Mouse (Mus musculus) midbrain, postnatal 0 days (tissue): Measurements from ENCODE around the gene Ffar1. TPM values are rescaled to one million over a fixed set of nuclear protein-coding genes. Genes with fewer than 3 reads are reported as not detected.
"Not testable (repeated sequence)": the region's sequence is repeated elsewhere in the genome, so short reads cannot be mapped to it uniquely, and the experiment has no call there.

Experiments
- ATAC-seq: fragments of 200-750 bp; cut with Nextera tagmentation; 2 replicates; pipeline ENCODE4 v1.8.0; 2017; ENCODE audit warnings: moderate number of reproducible peaks, mild to moderate bottlenecking, moderate TSS enrichment, moderate library complexity; ENCODE audit not compliant: low FRiP score
- DNase-seq: peaks from one replicate; pipeline ENCODE4 v3.0.0-alpha.2; 2015; ENCODE audit warnings: low spot score
- H3K27ac ChIP-seq: fragments of 300-500 bp; sonication (generic); 2 replicates; pipeline ENCODE4 v1.5.1; 2014; ENCODE audit warnings: low read depth, mild to moderate bottlenecking, low read length, mixed read lengths
- H3K27me3 ChIP-seq: fragments of 300-500 bp; sonication (generic); 2 replicates; pipeline ENCODE4 v1.6.1; 2014; ENCODE audit warnings: low read length, control low read depth, mixed read lengths; ENCODE audit not compliant: insufficient read depth
- H3K36me3 ChIP-seq: fragments of 300-500 bp; sonication (generic); 2 replicates; pipeline ENCODE4 v1.6.1; 2014; ENCODE audit warnings: low read length, control low read depth, mixed read lengths; ENCODE audit not compliant: insufficient read depth
- H3K4me1 ChIP-seq: fragments of 300-500 bp; sonication (generic); 2 replicates; pipeline ENCODE4 v1.6.1; 2014; ENCODE audit warnings: mild to moderate bottlenecking, control low read depth, antibody characterized with exemption, low read length, mixed read lengths; ENCODE audit not compliant: insufficient read depth
- H3K4me2 ChIP-seq: fragments of 300-500 bp; sonication (generic); 2 replicates; pipeline ENCODE4 v1.6.1; 2014; ENCODE audit warnings: low read depth, mild to moderate bottlenecking, low read length, mixed read lengths; ENCODE audit not compliant: poor library complexity, severe bottlenecking
- H3K4me3 ChIP-seq: fragments of 300-500 bp; sonication (generic); 2 replicates; pipeline ENCODE4 v1.5.1; 2014; ENCODE audit warnings: low read depth, mild to moderate bottlenecking, low read length, moderate library complexity
- H3K9ac ChIP-seq: fragments of 300-500 bp; sonication (generic); replicated peaks from 2 replicates; pipeline ENCODE4 v1.6.1; 2014; ENCODE audit warnings: mild to moderate bottlenecking, low read length, moderate library complexity, mixed read lengths; ENCODE audit not compliant: poor library complexity, severe bottlenecking
- H3K9me3 ChIP-seq: fragments of 300-500 bp; sonication (generic); 2 replicates; pipeline ENCODE4 v1.6.1; 2016; ENCODE audit warnings: low read length, control low read depth
- CTCF ChIP-seq: IDR thresholded peaks from 2 replicates; pipeline ENCODE4 v1.5.1; 2016; ENCODE audit warnings: antibody characterized with exemption, mild to moderate bottlenecking
- WGBS: fragments of 180-500 bp; shearing (Covaris S2); extraction: QIAGEN DNeasy Blood & Tissue Kit; methylation state at CpG from one replicate; pipeline ENCODE4 v1.1.7; 2014; 5-methylcytosine and 5-hydroxymethylcytosine counted together
- polyA plus RNA-seq: library from polyadenylated mRNA; unstranded; fragments of >200 nt; fragmentation: Nextera tagmentation; extraction: Ambion mirVana; gene quantifications from 2 replicates; pipeline ENCODE4 v1.2.1, GENCODE M21; 2015
- total RNA-seq: library from RNA; depleted of rRNA; stranded (reverse); fragments of >200 nt; gene quantifications from 2 replicates; pipeline ENCODE4 v1.2.3, GENCODE M21; 2014

Gene Ffar1
- total and polyA plus RNA-seq, 2 experiments from 2014 or later, result not detected

DNA sequence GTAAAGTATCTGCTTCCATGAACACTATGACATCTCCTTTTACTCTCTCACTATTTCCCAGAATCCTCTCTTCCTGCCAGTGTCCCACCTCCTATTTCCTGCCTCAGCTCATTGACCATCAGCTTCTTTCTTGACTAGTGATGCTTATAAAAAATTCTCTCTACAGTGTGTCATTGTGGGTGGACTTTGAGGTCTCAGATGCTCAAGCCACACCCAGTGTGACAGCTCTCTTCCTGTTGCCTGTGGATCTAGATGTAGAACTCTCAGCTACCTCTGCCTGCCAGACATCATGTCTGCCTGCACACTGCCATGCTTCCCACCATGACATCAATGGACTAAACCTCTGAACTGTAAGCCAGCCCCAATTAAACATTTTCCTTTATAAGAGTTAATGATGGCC lies 24.1 kb downstream of the Ffar1 start:
- no peaks in the 10 kb centered on the region for H3K27me3 ChIP-seq
- no peaks in the 10 kb centered on the region for H3K9me3 ChIP-seq
- no peaks in the 10 kb centered on the region for H3K4me1 ChIP-seq
- no peaks in the 10 kb centered on the region for H3K36me3 ChIP-seq
- H3K27ac ChIP-seq, result no peak overlapping the region
- no peak overlapping the region for H3K4me3 ChIP-seq
- ATAC-seq (no peak), DNase-seq (no peak)
- H3K9ac ChIP-seq, result no peak overlapping the region
- TF ChIP-seq CTCF, result no peak
- H3K4me2 ChIP-seq, result no peak overlapping the region

DNA sequence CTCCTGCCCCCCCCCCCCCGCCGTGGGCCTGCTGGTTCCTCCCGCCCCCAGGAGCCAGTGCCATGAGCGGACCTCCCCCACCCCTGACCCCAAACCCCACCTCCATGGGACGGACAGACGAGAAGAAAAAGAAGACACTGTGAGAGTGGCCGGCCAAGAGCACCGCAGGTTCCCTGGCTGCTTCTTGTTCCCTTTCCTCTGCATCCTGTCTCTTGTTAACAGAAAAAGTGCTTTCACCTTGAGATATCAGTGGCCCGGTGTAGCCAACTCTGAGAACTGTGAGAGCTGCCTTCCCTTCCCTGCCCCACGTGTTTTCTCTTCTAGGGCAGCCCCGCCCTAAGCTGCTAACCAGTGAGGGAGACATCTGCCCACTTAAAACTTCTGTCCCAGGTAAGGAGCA lies 28.7 kb downstream of the Ffar1 start:
- not testable (repeated sequence) for H3K9me3 ChIP-seq, H3K27me3 ChIP-seq, DNase-seq, H3K9ac ChIP-seq, H3K4me1 ChIP-seq, H3K27ac ChIP-seq, H3K4me2 ChIP-seq, ATAC-seq, H3K4me3 ChIP-seq, H3K36me3 ChIP-seq
- WGBS, result 38% methylated on average over 7 of the region's 11 CpGs

DNA sequence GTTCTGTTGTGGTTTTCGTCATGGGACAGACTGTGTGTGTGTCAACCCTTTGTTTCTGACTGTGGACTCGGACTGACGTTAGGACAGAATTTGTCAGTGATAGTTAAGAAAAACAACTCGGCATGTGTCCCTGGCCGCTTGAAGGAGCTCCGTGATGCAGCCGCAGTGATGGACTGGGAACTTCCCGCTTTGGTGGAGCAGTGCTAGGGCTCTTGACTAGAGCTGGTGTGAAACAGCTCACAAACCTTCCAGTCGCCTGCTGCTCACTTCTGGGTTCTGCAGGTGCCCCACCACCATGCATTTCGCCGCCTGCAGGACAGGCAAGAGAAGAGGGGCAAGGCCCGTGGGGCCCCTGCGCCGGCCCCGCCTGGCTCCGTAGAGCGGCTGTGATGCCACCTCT lies 29.1 kb downstream of the Ffar1 start:
- H3K4me3 ChIP-seq, result no peak overlapping the region
- H3K36me3 ChIP-seq, result no peaks in the 10 kb centered on the region
- no peaks in the 10 kb centered on the region for H3K4me1 ChIP-seq
- no peak for TF ChIP-seq CTCF
- WGBS, result 65% methylated on average over 17 of the region's 17 CpGs
- no peaks in the 10 kb centered on the region for H3K9me3 ChIP-seq
- ATAC-seq (no peak), DNase-seq (no peak)
- no peak overlapping the region for H3K27ac ChIP-seq
- H3K9ac ChIP-seq, result no peak overlapping the region
- no peak overlapping the region for H3K4me2 ChIP-seq
- H3K27me3 ChIP-seq, result no peaks in the 10 kb centered on the region

DNA sequence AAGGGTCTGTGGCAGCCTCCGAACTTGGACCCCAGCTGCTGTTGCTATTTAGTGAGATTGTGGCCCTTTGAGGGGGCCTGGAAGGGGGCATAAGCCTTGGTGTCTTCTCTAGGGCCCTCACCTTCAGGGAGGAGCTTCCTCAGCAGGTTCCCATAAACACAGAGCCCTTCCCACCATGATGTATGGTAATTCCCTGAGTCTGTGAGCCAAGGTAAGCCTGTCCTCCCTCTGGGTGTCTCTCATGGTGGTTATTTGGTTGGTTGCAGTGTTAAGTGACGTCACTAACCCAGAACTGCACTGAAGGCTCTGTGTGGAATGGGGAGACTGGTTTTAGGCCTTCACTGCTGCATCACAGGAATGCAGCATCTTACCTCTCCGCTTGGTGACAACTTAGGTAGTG lies 31.9 kb downstream of the Ffar1 start:
- Histone ChIP-seq H3K4me3 (no peak overlapping the region), H3K4me2 (no peak overlapping the region), H3K4me1 (no peaks in the 10 kb centered on the region), H3K27me3 (no peaks in the 10 kb centered on the region), H3K27ac (no peak overlapping the region), H3K36me3 (no peaks in the 10 kb centered on the region), H3K9ac (no peak overlapping the region), H3K9me3 (no peaks in the 10 kb centered on the region)
- ATAC-seq (no peak), DNase-seq (no peak)
- WGBS, result 69% methylated on average over 3 of the region's 3 CpGs
- TF ChIP-seq CTCF, result no peak

DNA sequence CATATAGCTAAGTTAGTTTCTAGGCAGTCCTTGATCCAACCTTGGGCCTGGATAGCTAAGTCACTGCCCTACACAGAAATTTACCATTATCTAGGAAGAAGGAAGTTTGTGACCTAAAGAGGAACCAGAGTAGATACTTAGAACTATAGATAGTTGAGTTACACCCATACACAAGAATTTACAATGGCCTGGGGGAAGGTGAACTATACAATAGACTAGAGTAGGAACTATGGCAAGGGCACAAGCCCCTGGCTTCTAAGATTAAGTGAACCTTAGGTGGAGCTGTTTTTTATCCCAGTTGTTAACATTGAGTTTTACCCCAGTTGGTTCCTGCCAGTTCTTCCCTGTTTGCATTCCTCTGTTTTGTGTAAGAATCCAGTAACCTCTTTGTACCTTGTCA lies 32.5 kb downstream of the Ffar1 start:
- H3K9ac ChIP-seq, H3K4me3 ChIP-seq, ATAC-seq, H3K4me2 ChIP-seq, H3K36me3 ChIP-seq, H3K27ac ChIP-seq, H3K4me1 ChIP-seq, H3K27me3 ChIP-seq, DNase-seq, H3K9me3 ChIP-seq: not testable (repeated sequence)

DNA sequence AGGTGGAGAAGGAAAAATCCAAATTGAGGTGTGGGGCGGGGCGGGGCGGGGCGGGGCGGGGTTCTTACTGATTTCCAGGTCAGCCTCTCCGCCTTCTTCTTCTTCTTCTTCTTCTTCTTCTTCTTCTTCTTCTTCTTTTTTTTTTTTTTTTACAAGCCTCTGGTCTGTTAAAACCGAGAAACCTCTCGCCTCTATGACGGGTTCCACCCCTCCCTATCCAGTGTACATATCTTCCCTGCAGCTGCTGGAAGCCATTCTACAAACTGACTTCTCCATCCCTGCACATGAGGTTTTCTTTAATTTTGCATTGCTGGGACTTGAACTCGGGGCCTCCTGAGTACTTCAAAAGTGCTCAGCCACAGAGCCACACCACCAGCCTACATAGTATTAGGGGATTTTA lies 34.7 kb downstream of the Ffar1 start:
- 90% methylated on average over 10 of the region's 10 CpGs for WGBS
- Histone ChIP-seq H3K36me3 (no peaks in the 10 kb centered on the region), H3K9me3 (no peaks in the 10 kb centered on the region), H3K4me3 (no peak overlapping the region), H3K9ac (no peak overlapping the region), H3K27ac (no peak overlapping the region), H3K4me1 (no peaks in the 10 kb centered on the region), H3K27me3 (no peaks in the 10 kb centered on the region), H3K4me2 (no peak overlapping the region)
- no peak for TF ChIP-seq CTCF
- ATAC-seq, result no peak
- no peak for DNase-seq

DNA sequence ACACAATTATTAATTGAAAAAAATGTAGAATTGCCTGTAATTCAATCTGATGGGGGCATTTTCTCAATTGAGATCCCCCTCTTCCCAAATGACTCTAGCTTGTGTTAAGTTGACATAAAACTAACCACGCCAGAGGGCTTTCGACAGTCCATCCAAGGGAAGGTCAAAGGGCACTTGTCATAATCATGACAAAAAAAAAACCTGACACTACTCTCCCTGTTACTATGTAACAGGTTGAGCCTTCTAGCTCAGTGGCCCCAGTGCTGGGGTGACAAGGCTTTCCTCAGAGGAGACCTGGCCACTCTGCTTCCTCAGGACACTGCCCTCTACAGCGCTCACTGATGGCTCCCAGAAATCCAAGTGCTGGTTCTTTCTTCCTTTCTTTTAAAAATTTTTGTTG lies 37.1 kb downstream of the Ffar1 start:
- no peaks in the 10 kb centered on the region for H3K27me3 ChIP-seq
- no peaks in the 10 kb centered on the region for H3K4me1 ChIP-seq
- 95% methylated on average over 3 of the region's 3 CpGs for WGBS
- no peak overlapping the region for H3K4me2 ChIP-seq
- H3K9ac ChIP-seq, result no peak overlapping the region
- H3K36me3 ChIP-seq, result no peaks in the 10 kb centered on the region
- no peak for TF ChIP-seq CTCF
- no peak overlapping the region for H3K27ac ChIP-seq
- ATAC-seq, result no peak
- H3K9me3 ChIP-seq, result no peaks in the 10 kb centered on the region
- DNase-seq, result no peak
- no peak overlapping the region for H3K4me3 ChIP-seq
